Mouse (Mus musculus): Measurements from ENCODE around the gene Sik3.
"Not testable (repeated sequence)": the region's sequence is repeated elsewhere in the genome, so short reads cannot be mapped to it uniquely, and the experiment has no call there.

Sik3 gene

GRCm38 (mm10) chr9:46110648-46111047 lies 98.0 kb downstream of the Sik3 start:
- DNase-seq (ENCODE audit: extremely low spot score) = no peak

- no peak for DNase-seq (ENCODE audit: extremely low spot score)
Observed at GRCm38 (mm10) chr9:46111334-46111733, 98.7 kb downstream of the Sik3 start.

- DNase-seq (ENCODE audit: extremely low spot score) = no peak
Observed at GRCm38 (mm10) chr9:46112246-46112645, 99.6 kb downstream of the Sik3 start.

GRCm38 (mm10) chr9:46118844-46119385 lies 106.3 kb downstream of the Sik3 start:
- no peak for DNase-seq (ENCODE audit: extremely low spot score)

GRCm38 (mm10) chr9:46119943-46120441 lies 107.4 kb downstream of the Sik3 start:
- peak; percentile 69 for DNase-seq (ENCODE audit: extremely low spot score)

DNA sequence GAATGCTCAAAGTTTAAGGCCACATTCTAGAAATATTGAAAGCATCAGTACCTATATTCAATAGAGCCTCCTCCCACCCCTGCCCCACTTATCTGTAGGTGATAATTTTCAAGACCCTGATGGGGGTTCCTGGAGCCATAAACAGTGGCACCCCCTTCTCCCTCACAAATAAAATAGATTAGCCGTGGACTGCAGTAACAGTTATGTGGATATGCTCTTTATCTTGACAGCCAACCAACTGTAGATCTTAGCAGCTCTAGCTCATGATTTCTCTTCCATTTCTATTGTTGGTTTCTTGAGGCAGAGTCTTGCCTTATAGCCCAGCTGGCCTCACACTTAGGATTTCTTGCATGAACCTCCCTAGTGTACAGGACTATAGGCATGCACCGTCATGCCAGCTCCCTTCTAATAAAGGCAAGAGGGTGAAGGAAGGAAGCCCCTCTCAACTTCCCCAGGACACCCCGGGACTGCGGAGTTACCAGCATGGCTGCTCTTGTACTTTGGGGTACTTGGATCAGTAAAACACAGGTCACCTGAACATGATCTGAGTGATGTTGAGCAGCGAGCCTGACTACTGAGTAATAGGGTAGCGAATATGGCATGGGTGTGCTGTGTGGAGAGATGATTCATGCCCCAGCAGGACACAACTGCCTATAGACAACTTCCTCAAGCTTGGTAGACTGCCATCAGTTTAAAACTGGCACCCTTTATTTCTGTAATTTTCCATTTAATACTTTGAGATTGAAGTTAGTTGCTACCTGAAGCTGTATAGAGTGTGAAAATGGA lies 108.0 kb downstream of the Sik3 start:
- no peak for DNase-seq (ENCODE audit: extremely low spot score)

GRCm38 (mm10) chr9:46121486-46121885 lies 108.9 kb downstream of the Sik3 start:
- DNase-seq (ENCODE audit: extremely low spot score) = no peak

DNA sequence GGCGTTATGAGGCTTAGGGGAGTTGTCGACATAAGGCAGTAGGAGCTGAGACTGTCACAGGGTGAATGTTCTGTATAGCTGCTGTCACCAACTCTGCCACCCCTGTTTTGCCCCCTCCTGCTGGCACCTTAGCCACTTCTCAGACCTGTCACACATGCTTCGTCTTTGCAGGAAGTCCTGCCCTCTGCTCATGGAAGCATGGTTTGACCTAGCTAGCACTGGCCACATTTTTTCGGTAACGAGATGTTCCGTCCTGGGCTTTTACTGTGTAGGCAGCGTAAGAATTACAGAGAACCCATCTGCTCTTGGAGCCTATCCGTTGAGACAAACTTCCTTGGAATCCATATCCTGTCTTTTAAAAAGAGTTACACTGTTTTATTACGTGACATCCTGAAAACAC lies 110.1 kb downstream of the Sik3 start:
- DNase-seq (ENCODE audit: extremely low spot score) = no peak

GRCm38 (mm10) chr9:46126295-46126694 lies 113.7 kb downstream of the Sik3 start:
- no peak for DNase-seq (ENCODE audit: extremely low spot score)

GRCm38 (mm10) chr9:46127326-46127725 lies 114.7 kb downstream of the Sik3 start:
- DNase-seq (ENCODE audit: extremely low spot score) = no peak

GRCm38 (mm10) chr9:46129241-46129640 lies 116.6 kb downstream of the Sik3 start:
- DNase-seq (ENCODE audit: extremely low spot score) = no peak

- DNase-seq (ENCODE audit: extremely low spot score) = not testable (repeated sequence)
Observed at GRCm38 (mm10) chr9:46132821-46133220, 120.2 kb downstream of the Sik3 start.

- DNase-seq (ENCODE audit: extremely low spot score) = no peak
Observed at GRCm38 (mm10) chr9:46138831-46139230, 126.2 kb downstream of the Sik3 start.

DNA sequence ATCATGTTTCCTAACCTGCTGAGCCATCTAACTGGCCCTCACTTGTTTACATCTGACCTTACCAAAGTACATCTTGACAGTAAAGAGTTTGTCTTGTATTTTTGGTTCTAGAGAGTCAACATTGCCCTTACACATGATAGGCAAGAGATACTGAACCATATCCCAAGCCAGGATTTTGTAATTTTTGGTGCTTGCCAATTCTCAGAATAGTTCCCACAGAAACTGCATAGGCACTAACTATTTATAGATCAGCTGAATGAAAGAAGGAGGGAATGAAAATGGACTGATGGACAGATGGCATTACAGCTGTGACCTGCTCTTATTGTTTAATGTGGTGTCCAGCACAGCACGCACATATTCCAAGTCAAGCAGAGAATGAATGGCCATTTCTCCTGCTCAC lies 128.2 kb downstream of the Sik3 start:
- no peak for DNase-seq (ENCODE audit: extremely low spot score)

- DNase-seq (ENCODE audit: extremely low spot score) = no peak
Observed at GRCm38 (mm10) chr9:46142031-46142430, 129.4 kb downstream of the Sik3 start.

GRCm38 (mm10) chr9:46142492-46142891 lies 129.9 kb downstream of the Sik3 start:
- no peak for DNase-seq (ENCODE audit: extremely low spot score)

DNA sequence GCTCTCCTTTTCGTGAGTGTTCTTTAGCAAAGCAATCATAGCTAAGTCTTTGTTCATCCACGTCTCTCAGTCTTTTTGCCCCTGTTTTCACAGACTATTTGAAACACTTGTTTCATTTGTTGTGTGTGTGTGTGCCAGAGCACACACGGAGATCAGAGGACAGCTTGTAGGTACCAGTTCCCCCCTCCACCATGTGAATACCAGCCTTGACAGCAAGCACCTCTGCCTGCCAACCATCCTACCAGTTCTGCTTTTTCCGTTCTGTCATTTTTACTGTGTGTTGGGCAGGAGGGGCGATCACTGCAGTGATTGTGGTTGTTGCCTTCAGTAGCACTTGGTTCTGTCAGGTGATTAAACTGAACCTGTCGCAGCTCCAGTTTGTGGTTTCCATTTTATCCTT lies 132.4 kb downstream of the Sik3 start:
- no peak for DNase-seq (ENCODE audit: extremely low spot score)

DNA sequence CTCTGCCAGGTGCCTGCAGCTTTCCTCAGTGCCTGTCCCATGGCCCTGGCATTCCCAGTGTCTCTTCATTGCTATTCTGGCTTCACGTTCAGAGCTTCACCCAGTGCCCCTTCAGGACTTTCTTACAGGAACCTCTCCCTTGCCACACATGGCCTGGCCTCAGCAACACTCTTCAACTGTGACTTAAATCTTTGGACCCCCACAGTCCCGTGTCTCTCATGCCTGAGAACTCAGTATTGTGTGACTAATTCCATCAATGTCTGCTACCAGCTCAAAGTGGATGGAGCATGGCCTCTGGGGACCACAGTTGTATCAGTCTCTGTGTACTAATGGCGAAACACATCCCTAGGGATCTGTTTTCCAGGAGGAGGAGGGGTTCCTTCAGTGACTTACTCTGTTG lies 133.8 kb downstream of the Sik3 start:
- no peak for DNase-seq (ENCODE audit: extremely low spot score)

DNA sequence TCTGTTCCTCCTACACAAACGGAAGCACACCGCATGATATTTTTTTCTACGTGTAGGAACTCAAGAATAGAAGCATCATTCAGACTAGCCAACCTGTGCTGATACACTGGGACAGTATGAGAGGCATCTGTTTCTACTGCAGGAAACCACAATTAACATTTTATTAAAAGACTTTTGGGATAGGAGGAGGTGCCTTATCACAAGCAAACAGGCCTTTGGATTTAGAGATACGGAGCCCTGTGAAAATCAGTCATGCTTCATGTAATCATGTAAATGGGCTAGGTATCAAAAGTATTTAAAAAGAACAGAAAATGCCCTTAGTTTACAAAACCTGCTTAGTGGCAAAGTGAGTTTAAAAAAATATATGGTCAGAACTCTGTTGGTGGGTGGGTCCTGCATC lies 136.1 kb downstream of the Sik3 start:
- DNase-seq (ENCODE audit: extremely low spot score) = no peak

DNA sequence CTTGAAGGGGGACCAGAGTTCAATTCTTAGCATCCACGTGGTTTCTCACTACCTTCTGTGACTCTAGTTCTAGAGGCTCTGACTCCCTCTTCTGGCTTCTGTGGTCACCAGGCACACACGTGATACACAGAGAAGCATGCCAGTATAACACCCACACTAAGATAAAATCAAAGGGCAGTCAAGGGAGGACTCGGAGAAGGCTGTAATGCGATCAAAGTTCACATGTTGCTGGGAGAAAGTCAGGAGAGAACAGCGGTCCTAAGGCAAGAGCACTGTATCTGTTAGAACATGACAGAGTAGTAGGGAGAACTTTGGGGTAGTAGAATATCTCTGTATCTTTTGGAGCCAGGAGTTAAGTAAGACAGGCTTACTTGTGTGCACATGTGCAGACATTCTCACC lies 136.8 kb downstream of the Sik3 start:
- DNase-seq (ENCODE audit: extremely low spot score) = no peak

DNA sequence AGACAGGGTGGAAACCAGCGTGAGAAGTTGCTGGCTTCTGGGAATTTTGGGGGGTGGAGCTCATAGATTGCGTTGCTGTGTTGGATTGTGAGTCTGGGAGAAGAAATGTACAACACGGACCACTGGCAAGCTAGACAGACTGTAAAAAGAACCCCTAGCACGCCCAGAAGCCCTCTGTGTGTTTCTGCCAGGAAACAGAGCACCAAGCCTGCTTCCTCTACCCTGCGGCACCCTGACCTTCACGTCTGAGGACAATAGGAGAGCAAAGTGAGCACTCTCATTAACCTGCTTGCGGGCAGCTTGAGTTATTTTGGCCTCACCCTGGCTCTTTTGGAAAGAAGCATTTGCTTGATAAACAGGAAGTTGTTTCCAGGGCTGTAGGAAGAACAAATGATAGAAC lies 137.5 kb downstream of the Sik3 start:
- DNase-seq (ENCODE audit: extremely low spot score) = no peak

DNA sequence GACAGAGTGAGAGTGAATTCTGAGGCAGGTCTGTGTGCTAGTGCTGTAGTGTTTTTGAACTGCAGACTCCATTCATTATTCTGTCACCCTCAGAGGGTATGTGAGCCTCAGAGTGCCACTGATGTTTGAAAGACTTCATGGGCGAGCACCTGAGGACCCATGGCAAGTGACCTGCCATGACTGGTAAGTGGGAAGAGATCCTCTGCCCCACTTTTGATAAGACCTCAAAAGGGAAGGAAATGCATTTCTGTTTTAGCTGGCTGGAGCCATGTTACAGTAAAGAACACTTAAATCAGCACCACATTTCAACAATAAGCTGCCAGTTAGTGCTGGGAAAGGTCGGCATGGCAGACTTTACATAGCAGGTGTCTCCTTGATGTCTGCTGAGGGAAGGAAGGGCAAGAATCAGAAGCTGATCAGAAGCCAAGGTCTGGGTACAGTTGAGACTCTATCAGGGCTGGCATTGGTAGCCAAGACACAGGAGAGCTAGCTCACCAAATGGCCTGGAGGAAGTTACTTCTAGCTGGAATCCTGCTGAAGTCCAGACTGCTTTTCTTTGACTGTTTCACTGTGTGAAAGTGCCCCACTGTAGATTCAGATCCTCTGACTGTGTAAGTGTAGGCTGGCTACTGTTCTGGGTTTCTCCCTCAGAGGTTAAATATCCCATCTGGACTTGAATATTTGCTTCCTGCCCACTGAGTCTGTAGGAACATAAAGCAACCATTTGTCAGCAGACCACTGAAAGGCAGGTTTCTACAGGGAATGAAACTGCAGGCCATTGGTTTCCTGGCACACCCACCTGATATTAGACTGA lies 138.5 kb downstream of the Sik3 start:
- DNase-seq (ENCODE audit: extremely low spot score) = no peak

DNA sequence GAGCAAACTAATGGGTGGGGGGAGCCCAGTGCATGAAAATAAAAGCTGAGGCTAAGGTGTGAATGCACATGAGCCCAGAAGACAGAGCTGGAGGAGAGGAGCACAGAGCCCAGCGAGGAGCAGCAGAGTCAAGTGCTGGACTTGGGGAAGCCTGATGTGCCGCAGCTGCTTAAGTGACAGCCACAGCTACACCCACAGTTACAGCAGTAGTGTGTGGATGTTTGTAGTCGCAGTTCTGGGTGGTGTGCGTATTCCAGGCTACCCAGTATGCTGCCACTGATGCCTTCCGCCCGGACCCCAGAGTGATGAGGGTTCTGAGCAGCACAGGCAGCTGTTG lies 139.1 kb downstream of the Sik3 start:
- DNase-seq (ENCODE audit: extremely low spot score) = no peak
